Mouse (Mus musculus): ENCODE measurements around the gene Papola. TPM values are rescaled to one million over a fixed set of nuclear protein-coding genes. Genes with fewer than 3 reads are reported as not detected.

Papola gene
- 87.6 TPM for polyA plus RNA-seq (2014; fragmentation: Illumina TruSeq; extraction: RNeasy Lipid Tissue Mini Kit (QIAGEN cat#74804); ENCODE audit: low read depth, low replicate concordance)

GRCm38 (mm10) chr12:105784196-105784999 is at the start of gene Papola:
Gene Papola (plus strand): TSS chr12:105784694.

Other genes with a start within 250 kb of the Papola start
- not detected for gene Bdkrb2, start 221.5 kb upstream of the Papola start, polyA plus RNA-seq (2014; fragmentation: Illumina TruSeq; extraction: RNeasy Lipid Tissue Mini Kit (QIAGEN cat#74804); ENCODE audit: low read depth, low replicate concordance)
- gene Bdkrb1, start 181.6 kb upstream of the Papola start, polyA plus RNA-seq (2014; fragmentation: Illumina TruSeq; extraction: RNeasy Lipid Tissue Mini Kit (QIAGEN cat#74804); ENCODE audit: low read depth, low replicate concordance), result not detected
- gene Gskip, start 99.9 kb upstream of the Papola start, polyA plus RNA-seq (2014; fragmentation: Illumina TruSeq; extraction: RNeasy Lipid Tissue Mini Kit (QIAGEN cat#74804); ENCODE audit: low read depth, low replicate concordance), result 7.6 TPM
- gene Atg2b, start 99.5 kb upstream of the Papola start, polyA plus RNA-seq (2014; fragmentation: Illumina TruSeq; extraction: RNeasy Lipid Tissue Mini Kit (QIAGEN cat#74804); ENCODE audit: low read depth, low replicate concordance), result 15.7 TPM
- gene Ak7, start 78.7 kb upstream of the Papola start, polyA plus RNA-seq (2014; fragmentation: Illumina TruSeq; extraction: RNeasy Lipid Tissue Mini Kit (QIAGEN cat#74804); ENCODE audit: low read depth, low replicate concordance), result not detected
- gene Vrk1, start 225.5 kb downstream of the Papola start, polyA plus RNA-seq (2014; fragmentation: Illumina TruSeq; extraction: RNeasy Lipid Tissue Mini Kit (QIAGEN cat#74804); ENCODE audit: low read depth, low replicate concordance), result 6.7 TPM